Mouse (Mus musculus) yolk sac, embryonic 10.5 days (tissue): ENCODE measurements around the gene Gm17361.
"Not testable (repeated sequence)": the region's sequence is repeated elsewhere in the genome, so short reads cannot be mapped to it uniquely, and the experiment has no call there.

Experiments
- DNase-seq: peaks from one replicate; pipeline ENCODE4 v3.0.0-alpha.2; 2017; ENCODE audit warnings: low spot score

Gene Gm17361

DNA sequence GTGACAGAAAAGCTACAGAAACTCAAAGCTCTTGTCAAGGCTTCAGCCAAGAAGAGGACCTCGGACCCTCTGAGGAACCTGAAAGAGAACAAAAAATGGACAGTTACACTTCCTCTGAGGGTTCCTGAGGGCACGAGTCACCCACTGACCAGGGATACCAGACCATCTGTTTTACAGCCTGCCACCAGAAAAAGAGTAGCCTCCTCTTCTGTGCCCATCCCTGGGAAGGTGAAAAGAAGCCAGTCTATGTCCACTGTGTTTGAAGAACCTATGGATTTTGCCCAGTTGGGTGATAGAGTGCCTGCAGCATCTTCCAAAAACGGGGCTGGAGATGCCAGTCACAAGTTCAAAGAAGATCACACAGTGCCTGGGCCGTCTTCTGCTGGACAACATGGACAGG lies at the start of gene Gm17361:
Gene Gm17361 (plus strand): TSS at position 301 of the 400 bp plus-strand sequence.
- not testable (repeated sequence) for DNase-seq
